Mouse (Mus musculus) kidney, postnatal 14 days (tissue): ENCODE results near the gene Ccdc57.

Source experiments
- DNase-seq: peaks from one replicate; pipeline ENCODE4 v3.0.0; 2022; ENCODE audit warnings: mixed read lengths

Ccdc57 gene

GRCm38 (mm10) chr11:120932564-120933398 lies at the start of gene Ccdc57:
Gene Ccdc57 (minus strand): TSS chr11:120932872.
- peak; percentile 92 for DNase-seq

- no peak for DNase-seq
Measured at GRCm38 (mm10) chr11:120982459-120982858, 49.8 kb upstream of the Ccdc57 start.

- no peak for DNase-seq
Measured at GRCm38 (mm10) chr11:120981661-120982060, 49.0 kb upstream of the Ccdc57 start.

GRCm38 (mm10) chr11:120980427-120981035 lies 47.9 kb upstream of the Ccdc57 start:
- peak; percentile 63 for DNase-seq

GRCm38 (mm10) chr11:120979711-120980426 lies 47.2 kb upstream of the Ccdc57 start:
- DNase-seq: no peak

GRCm38 (mm10) chr11:120973318-120973717 lies 40.6 kb upstream of the Ccdc57 start:
- no peak for DNase-seq

GRCm38 (mm10) chr11:120971237-120971636 lies 38.6 kb upstream of the Ccdc57 start:
- DNase-seq: no peak

- DNase-seq: no peak
Measured at GRCm38 (mm10) chr11:120969742-120970141, 37.1 kb upstream of the Ccdc57 start.

GRCm38 (mm10) chr11:120965587-120965986 lies 32.9 kb upstream of the Ccdc57 start:
- DNase-seq: no peak

- no peak for DNase-seq
Measured at GRCm38 (mm10) chr11:120964195-120965157, 31.8 kb upstream of the Ccdc57 start.

GRCm38 (mm10) chr11:120962909-120963308 lies 30.2 kb upstream of the Ccdc57 start:
- DNase-seq: no peak

- no peak for DNase-seq
Measured at GRCm38 (mm10) chr11:120962050-120962771, 29.5 kb upstream of the Ccdc57 start.

- no peak for DNase-seq
Measured at GRCm38 (mm10) chr11:120961594-120961993, 28.9 kb upstream of the Ccdc57 start.

GRCm38 (mm10) chr11:120960248-120960647 lies 27.6 kb upstream of the Ccdc57 start:
- no peak for DNase-seq

- no peak for DNase-seq
Measured at GRCm38 (mm10) chr11:120959564-120959963, 26.9 kb upstream of the Ccdc57 start.

GRCm38 (mm10) chr11:120959066-120959465 lies 26.4 kb upstream of the Ccdc57 start:
- DNase-seq: no peak

- no peak for DNase-seq
Measured at GRCm38 (mm10) chr11:120957731-120958257, 25.1 kb upstream of the Ccdc57 start.

GRCm38 (mm10) chr11:120957052-120957451 lies 24.4 kb upstream of the Ccdc57 start:
- DNase-seq: no peak

GRCm38 (mm10) chr11:120955701-120956100 lies 23.0 kb upstream of the Ccdc57 start:
- no peak for DNase-seq

GRCm38 (mm10) chr11:120954936-120955335 lies 22.3 kb upstream of the Ccdc57 start:
- peak; percentile 38 for DNase-seq
